Mouse (Mus musculus): Measurements from ENCODE around the gene Runx1.

- TF ChIP-seq CTCF (IDR thresholded peaks at IDR 0.05; ENCODE audit: low read depth), result no peak
- TF ChIP-seq EP300 (IDR thresholded peaks at IDR 0.05; ENCODE audit: low read depth), result no peak
Measured at GRCm38 (mm10) chr16:92724526-92724925, 101.4 kb downstream of the Runx1 start.

Data from liver, embryonic 14.5 days (tissue).